Mouse (Mus musculus) C3H10T1/2 (cell line): ENCODE data around the gene Cntrl. TPM values are rescaled to one million over a fixed set of nuclear protein-coding genes. Genes with fewer than 3 reads are reported as not detected.

Source experiments
- polyA plus RNA-seq, 2 experiments: library from polyadenylated mRNA; unstranded; fragments of >200 nt; fragmentation: generic; extraction: Trizol; gene quantifications; one replicate each; pipeline ENCODE4 v1.2.1; 2012; ENCODE audit warnings: missing spikeins in 2 of 2

The Cntrl gene
- 1 to 10 TPM in 1 of 2 experiments, under 1 TPM in 1; 0.44 to 7.4 TPM for polyA plus RNA-seq

GRCm38 (mm10) chr2:35109141-35109923 is at the start of gene Cntrl:
Gene Cntrl (plus strand): TSS chr2:35109492.

DNA sequence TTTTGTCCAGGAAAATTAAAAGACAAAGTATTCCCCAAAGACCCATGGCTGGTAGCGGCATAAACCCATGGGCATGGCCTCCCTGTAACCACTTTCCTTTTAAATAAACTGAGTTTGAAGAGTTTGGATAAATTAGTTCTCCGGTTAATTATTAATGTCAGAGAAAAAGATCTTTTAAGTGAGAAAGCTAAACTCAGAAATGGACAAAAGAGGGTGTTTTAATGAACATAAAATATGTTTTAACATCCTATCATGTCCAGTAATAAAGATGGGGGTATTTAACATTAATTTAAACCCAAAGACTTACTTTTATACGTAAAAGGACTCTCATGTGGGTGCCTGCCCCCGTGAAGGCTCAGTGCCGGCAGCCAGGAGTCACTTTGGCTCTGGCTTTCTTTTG is 48.0 kb upstream of the Cntrl start, which contains the start of gene Hc:
Gene Hc, minus strand, starts transcription at position 101 of the 400 bp plus-strand sequence.

GRCm38 (mm10) chr2:35101443-35101842 is 7.8 kb upstream of the Cntrl start, which contains the start of gene AI182371:
Gene AI182371 (minus strand): TSS chr2:35101543.

GRCm38 (mm10) chr2:35200898-35201668 is 91.8 kb downstream of the Cntrl start, which contains the start of gene Rab14:
Gene Rab14 (minus strand): TSS chr2:35201120.

Other genes with a start within 250 kb of the Cntrl start
- gene Cutal, start 235.1 kb upstream of the Cntrl start, polyA plus RNA-seq = under 1 TPM in 1 of 2 experiments, not detected in 1; 0.04 TPM
- 10 to 100 TPM; 18.3 to 29.6 TPM for gene Psmd5, start 234.5 kb upstream of the Cntrl start, polyA plus RNA-seq
- gene Phf19, start 195.5 kb upstream of the Cntrl start, polyA plus RNA-seq = 10 to 100 TPM; 14.3 to 15.9 TPM
- 10 to 100 TPM in 1 of 2 experiments, 1 to 10 TPM in 1; 5.4 to 12.1 TPM for gene Traf1, start 147.7 kb upstream of the Cntrl start, polyA plus RNA-seq
- gene Hc, start 48.1 kb upstream of the Cntrl start, polyA plus RNA-seq = under 1 TPM in 1 of 2 experiments, not detected in 1; 0.07 TPM
- under 1 TPM in 1 of 2 experiments, not detected in 1; 0.11 TPM for gene AI182371, start 7.9 kb upstream of the Cntrl start, polyA plus RNA-seq
- gene Rab14, start 91.6 kb downstream of the Cntrl start, polyA plus RNA-seq = 10 to 100 TPM; 20.9 to 63.8 TPM
- 100 to 1,000 TPM; 263 to 964 TPM for gene Gsn, start 146.9 kb downstream of the Cntrl start, polyA plus RNA-seq
- 100 to 1,000 TPM in 1 of 2 experiments, 10 to 100 TPM in 1; 15.7 to 105 TPM for gene Stom, start 227.5 kb downstream of the Cntrl start, polyA plus RNA-seq